ENCODE assay signal across 25 mouse cellular contexts in genomic region chr9:31013415-31013814, GRCm38 (mm10).
"Had no signal": no experiment of that assay in that cellular context is flagged by ENCODE, and none has a peak within 500 bp of the region (broad histone marks: within the 10 kb centered on the region; RNA-seq: fewer than 3 reads in every experiment).

No protein-coding gene starts in this region.

- H3K27me3 ChIP-seq: heart, embryonic 12.5 days; hindbrain, embryonic 12.5 days; intestine, embryonic 15.5 days; limb, embryonic 12.5 days; liver, embryonic 13.5 days had no signal

- H3K4me3 ChIP-seq: gastrocnemius, adult 2 months; heart, embryonic 10.5 days; heart, embryonic 12.5 days; hindbrain, embryonic 10.5 days; hindbrain, embryonic 12.5 days; intestine, embryonic 15.5 days; layer of hippocampus, adult 2 months; left cerebral cortex, adult 2 months; limb, embryonic 10.5 days; limb, embryonic 12.5 days; liver, embryonic 13.5 days had no signal

- H3K36me3 ChIP-seq: heart, embryonic 10.5 days; heart, embryonic 12.5 days; hindbrain, embryonic 10.5 days; hindbrain, embryonic 12.5 days; intestine, embryonic 15.5 days; limb, embryonic 10.5 days; limb, embryonic 12.5 days; liver, embryonic 13.5 days had no signal

- H3K4me2 ChIP-seq: heart, embryonic 12.5 days; hindbrain, embryonic 12.5 days; hindbrain, embryonic 14.5 days; intestine, embryonic 15.5 days; limb, embryonic 12.5 days; liver, embryonic 13.5 days had no signal

- H3K4me1 ChIP-seq: hindbrain, embryonic 10.5 days; hindbrain, embryonic 12.5 days; liver, embryonic 13.5 days had no signal

- ATAC-seq: hindbrain, embryonic 16.5 days; inflammation-experienced regulatory T-cells, adult 6 months; intestine, embryonic 15.5 days; intestine, postnatal 0 days had no signal

- H3K9me3 ChIP-seq: heart, embryonic 10.5 days; heart, embryonic 12.5 days; hindbrain, embryonic 10.5 days; hindbrain, embryonic 12.5 days; intestine, embryonic 15.5 days; limb, embryonic 10.5 days; limb, embryonic 12.5 days; liver, embryonic 13.5 days had no signal

- DNase-seq: gastrocnemius, adult 2 months; gastrocnemius, postnatal 10 days; gastrocnemius, postnatal 25 days; heart, adult 18-20 months; heart, postnatal 10 days; heart, postnatal 4 days; kidney, adult 18-20 months; kidney, adult 8-10 months; kidney, postnatal 10 days; kidney, postnatal 25 days; kidney, postnatal 4 days; liver, embryonic 13.5 days had no signal

- H3K27ac ChIP-seq: gastrocnemius, adult 2 months; heart, embryonic 10.5 days; hindbrain, embryonic 10.5 days; hindbrain, embryonic 12.5 days; hindbrain, embryonic 14.5 days; intestine, embryonic 15.5 days; layer of hippocampus, adult 2 months; left cerebral cortex, adult 2 months; limb, embryonic 10.5 days; limb, embryonic 12.5 days; liver, embryonic 13.5 days had no signal

- H3K9ac ChIP-seq: heart, embryonic 12.5 days; hindbrain, embryonic 12.5 days; hindbrain, embryonic 14.5 days; intestine, embryonic 15.5 days; limb, embryonic 12.5 days; liver, embryonic 13.5 days had no signal
